Mouse (Mus musculus): ENCODE measurements around the gene Lum. TPM values are rescaled to one million over a fixed set of nuclear protein-coding genes. Genes with fewer than 3 reads are reported as not detected.

Gene Lum
- not detected in 2 replicates for total RNA-seq (2012; rRNA removed)

DNA sequence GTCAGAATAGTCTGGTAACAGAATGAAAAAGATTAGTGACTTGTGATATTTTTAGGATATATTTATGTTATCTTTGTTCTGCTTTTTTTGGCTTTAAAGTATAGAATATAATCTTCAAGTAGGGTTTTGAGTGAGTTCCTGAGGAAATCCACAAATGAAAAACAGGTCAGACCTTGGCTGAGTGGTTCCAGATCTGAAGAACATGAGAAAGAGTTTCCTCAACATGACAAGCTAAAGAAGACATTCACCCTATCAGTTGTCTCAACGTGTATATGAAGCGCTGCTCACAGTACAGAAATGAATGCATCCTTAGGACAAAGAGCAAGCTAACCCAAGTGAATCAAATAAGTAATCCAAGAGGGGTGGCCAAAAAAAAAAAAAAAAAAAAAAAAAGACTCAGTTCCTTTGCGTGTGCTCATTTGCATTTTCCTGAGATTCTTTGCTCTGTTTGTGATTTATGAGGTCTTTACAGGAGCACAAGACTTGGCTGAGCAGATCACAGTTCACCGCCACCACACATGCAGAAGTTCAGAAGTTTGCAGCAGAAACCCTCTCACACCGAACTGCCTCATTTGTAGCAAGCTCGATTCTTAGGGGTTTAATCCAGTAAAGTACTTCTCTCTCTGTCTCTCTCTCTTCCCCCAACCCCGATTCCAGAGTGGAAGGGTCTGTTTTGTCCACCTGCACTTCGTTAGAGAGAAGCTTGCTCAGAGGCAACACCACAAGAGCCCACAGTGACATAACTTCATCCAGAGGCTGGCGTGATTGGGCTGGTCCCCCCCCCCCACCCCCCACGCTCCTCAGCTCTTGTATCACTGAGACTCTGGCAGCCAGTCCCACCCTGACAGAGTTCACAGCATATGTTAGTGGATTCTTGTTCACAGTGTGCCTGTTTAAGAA is at the start of gene Lum:
TSS of gene Lum (plus strand) at position 172 of the 900 bp plus-strand sequence.
- in situ Hi-C loops (cut with MboI; ENCODE audit: low sequenced_read_pairs in 2 of 2, unreplicated experiment in 2 of 2): no loop called here
- Histone ChIP-seq H3K9me3 (ENCODE audit: control insufficient read depth, insufficient read depth, low read depth, low read length) (no peaks in the 10 kb centered on the region), H3K4me3 (ENCODE audit: insufficient read depth in 1 of 2, low read depth in 1 of 2, low read length in 2 of 2, poor library complexity in 1 of 2, severe bottlenecking in 1 of 2) (no peak within 1 kb of the TSS), H3K36me3 (ENCODE audit: control insufficient read depth, insufficient read depth, low read length, poor library complexity, severe bottlenecking) (no peaks in the 10 kb centered on the region), H3K27ac (ENCODE audit: insufficient read depth, low read depth, low read length, poor library complexity, severe bottlenecking) (no peak within 1 kb of the TSS), H3K9ac (ENCODE audit: insufficient read depth, low read depth, low read length, poor library complexity, severe bottlenecking) (no peak within 1 kb of the TSS), H3K4me1 (ENCODE audit: control insufficient read depth in 2 of 2, insufficient read depth in 2 of 2, low read length in 2 of 2, poor library complexity in 1 of 2) (no peaks in the 10 kb centered on the region)
- DNase-seq (ENCODE audit: low read depth, low spot score): no peak
- no peak for TF ChIP-seq ZNF384 (IDR thresholded peaks at IDR 0.05; ENCODE audit: low read depth, low read length)
- TF ChIP-seq CHD2 (IDR thresholded peaks at IDR 0.05; ENCODE audit: low read depth, low read length): no peak
- TF ChIP-seq HCFC1 (IDR thresholded peaks at IDR 0.05; ENCODE audit: borderline replicate concordance, insufficient read depth, low read length): no peak
- no peak for TF ChIP-seq MAFK (IDR thresholded peaks at IDR 0.05; ENCODE audit: insufficient read depth, low read depth, low read length)

GRCm38 (mm10) chr10:97523366-97523765 is 41.6 kb upstream of the Lum start:
- no peaks in the 10 kb centered on the region for H3K36me3 ChIP-seq (ENCODE audit: control insufficient read depth, insufficient read depth, low read length, poor library complexity, severe bottlenecking)
- H3K9ac ChIP-seq (ENCODE audit: insufficient read depth, low read depth, low read length, poor library complexity, severe bottlenecking): no peak overlapping the region
- DNase-seq (ENCODE audit: low read depth, low spot score): no peak
- in situ Hi-C loops (cut with MboI; ENCODE audit: low sequenced_read_pairs in 2 of 2, unreplicated experiment in 2 of 2): no loop called here
- no peaks in the 10 kb centered on the region for H3K4me1 ChIP-seq (ENCODE audit: control insufficient read depth in 2 of 2, insufficient read depth in 2 of 2, low read length in 2 of 2, poor library complexity in 1 of 2)
- no peak overlapping the region for H3K4me3 ChIP-seq (ENCODE audit: insufficient read depth in 1 of 2, low read depth in 1 of 2, low read length in 2 of 2, poor library complexity in 1 of 2, severe bottlenecking in 1 of 2)
- TF ChIP-seq ZC3H11A (IDR thresholded peaks at IDR 0.05; ENCODE audit: borderline replicate concordance, low read depth, low read length): no peak
- no peak for TF ChIP-seq MAFK (IDR thresholded peaks at IDR 0.05; ENCODE audit: insufficient read depth, low read depth, low read length)
- no peak for TF ChIP-seq CHD2 (IDR thresholded peaks at IDR 0.05; ENCODE audit: low read depth, low read length)
- no peak for TF ChIP-seq HCFC1 (IDR thresholded peaks at IDR 0.05; ENCODE audit: borderline replicate concordance, insufficient read depth, low read length)
- no peak for TF ChIP-seq ZNF384 (IDR thresholded peaks at IDR 0.05; ENCODE audit: low read depth, low read length)
- H3K27ac ChIP-seq (ENCODE audit: insufficient read depth, low read depth, low read length, poor library complexity, severe bottlenecking): no peak overlapping the region
- no peaks in the 10 kb centered on the region for H3K9me3 ChIP-seq (ENCODE audit: control insufficient read depth, insufficient read depth, low read depth, low read length)

GRCm38 (mm10) chr10:97535697-97536096 is 29.2 kb upstream of the Lum start:
- no peaks in the 10 kb centered on the region for H3K4me1 ChIP-seq (ENCODE audit: control insufficient read depth in 2 of 2, insufficient read depth in 2 of 2, low read length in 2 of 2, poor library complexity in 1 of 2)
- H3K27ac ChIP-seq (ENCODE audit: insufficient read depth, low read depth, low read length, poor library complexity, severe bottlenecking): no peak overlapping the region
- in situ Hi-C loops (cut with MboI; ENCODE audit: low sequenced_read_pairs in 2 of 2, unreplicated experiment in 2 of 2): no loop called here
- no peak overlapping the region for H3K4me3 ChIP-seq (ENCODE audit: insufficient read depth in 1 of 2, low read depth in 1 of 2, low read length in 2 of 2, poor library complexity in 1 of 2, severe bottlenecking in 1 of 2)
- no peaks in the 10 kb centered on the region for H3K36me3 ChIP-seq (ENCODE audit: control insufficient read depth, insufficient read depth, low read length, poor library complexity, severe bottlenecking)
- H3K9me3 ChIP-seq (ENCODE audit: control insufficient read depth, insufficient read depth, low read depth, low read length): no peaks in the 10 kb centered on the region
- DNase-seq (ENCODE audit: low read depth, low spot score): no peak
- H3K9ac ChIP-seq (ENCODE audit: insufficient read depth, low read depth, low read length, poor library complexity, severe bottlenecking): no peak overlapping the region
- no peak for TF ChIP-seq MAFK (IDR thresholded peaks at IDR 0.05; ENCODE audit: insufficient read depth, low read depth, low read length)
- TF ChIP-seq ZC3H11A (IDR thresholded peaks at IDR 0.05; ENCODE audit: borderline replicate concordance, low read depth, low read length): no peak
- TF ChIP-seq ZNF384 (IDR thresholded peaks at IDR 0.05; ENCODE audit: low read depth, low read length): no peak
- no peak for TF ChIP-seq CHD2 (IDR thresholded peaks at IDR 0.05; ENCODE audit: low read depth, low read length)
- TF ChIP-seq HCFC1 (IDR thresholded peaks at IDR 0.05; ENCODE audit: borderline replicate concordance, insufficient read depth, low read length): no peak

GRCm38 (mm10) chr10:97536921-97537320 is 28.0 kb upstream of the Lum start:
- TF ChIP-seq CHD2 (IDR thresholded peaks at IDR 0.05; ENCODE audit: low read depth, low read length) (no peak), HCFC1 (IDR thresholded peaks at IDR 0.05; ENCODE audit: borderline replicate concordance, insufficient read depth, low read length) (no peak), ZNF384 (IDR thresholded peaks at IDR 0.05; ENCODE audit: low read depth, low read length) (no peak), ZC3H11A (IDR thresholded peaks at IDR 0.05; ENCODE audit: borderline replicate concordance, low read depth, low read length) (no peak), MAFK (IDR thresholded peaks at IDR 0.05; ENCODE audit: insufficient read depth, low read depth, low read length) (no peak)
- no peak overlapping the region for H3K4me3 ChIP-seq (ENCODE audit: insufficient read depth in 1 of 2, low read depth in 1 of 2, low read length in 2 of 2, poor library complexity in 1 of 2, severe bottlenecking in 1 of 2)

More at GRCm38 (mm10) chr10:97536921-97537320, 28.0 kb upstream of the Lum start:
- DNase-seq (ENCODE audit: low read depth, low spot score): no peak
- Histone ChIP-seq H3K9me3 (ENCODE audit: control insufficient read depth, insufficient read depth, low read depth, low read length) (no peaks in the 10 kb centered on the region), H3K36me3 (ENCODE audit: control insufficient read depth, insufficient read depth, low read length, poor library complexity, severe bottlenecking) (no peaks in the 10 kb centered on the region), H3K27ac (ENCODE audit: insufficient read depth, low read depth, low read length, poor library complexity, severe bottlenecking) (no peak overlapping the region), H3K4me1 (ENCODE audit: control insufficient read depth in 2 of 2, insufficient read depth in 2 of 2, low read length in 2 of 2, poor library complexity in 1 of 2) (no peaks in the 10 kb centered on the region), H3K9ac (ENCODE audit: insufficient read depth, low read depth, low read length, poor library complexity, severe bottlenecking) (no peak overlapping the region)
- in situ Hi-C loops (cut with MboI; ENCODE audit: low sequenced_read_pairs in 2 of 2, unreplicated experiment in 2 of 2): no loop called here
